Mouse (Mus musculus): ENCODE measurements around the gene Olfr1537. TPM values are rescaled to one million over a fixed set of nuclear protein-coding genes. Genes with fewer than 3 reads are reported as not detected.

Olfr1537 gene
- not detected for total RNA-seq (2021)
- long read RNA-seq, experiment 1, result 0 reads
- long read RNA-seq, experiment 2, result 0 reads

DNA sequence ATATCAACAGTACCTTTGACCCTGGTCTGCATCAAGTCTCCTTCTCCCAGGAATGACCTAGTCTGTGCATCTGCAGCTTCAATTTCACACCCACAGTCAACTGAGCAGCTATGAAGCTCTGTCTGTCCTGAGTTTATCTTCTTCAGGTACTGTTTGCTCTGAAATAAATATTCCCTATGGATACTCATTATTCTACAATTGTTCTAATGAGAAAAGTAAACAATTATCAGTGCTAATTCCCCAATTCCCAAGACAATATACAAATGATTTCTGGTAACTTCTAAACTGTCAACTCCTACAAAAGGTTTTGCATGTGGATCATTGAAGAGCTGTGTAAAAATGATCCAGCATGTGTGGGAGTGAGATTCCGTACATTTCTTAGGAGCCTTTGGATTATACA lies at the start of gene Olfr1537:
Olfr1537 (minus strand) TSS at position 101 of the 400 bp plus-strand sequence.
- intact Hi-C loops (cut with DNase I), result no loop called here
- no peak for DNase-seq

DNA sequence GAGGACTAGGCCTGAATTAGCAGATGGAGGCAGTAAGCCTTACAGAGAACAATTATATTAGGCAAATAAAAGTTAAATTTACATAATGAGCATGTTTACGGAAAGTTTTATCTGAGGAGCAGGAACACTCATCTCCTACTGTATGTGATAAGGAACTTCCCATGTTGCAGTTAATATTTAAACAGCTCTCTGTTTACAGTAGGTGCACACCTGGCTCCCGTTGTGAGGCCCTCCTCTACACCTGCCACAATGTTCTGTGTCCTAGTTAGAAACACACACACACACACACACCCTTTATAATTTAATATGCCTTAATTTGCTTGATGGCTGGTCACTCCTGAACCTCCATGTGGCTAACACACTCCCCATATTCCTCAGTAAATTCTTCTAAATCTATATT lies 37.3 kb upstream of the Olfr1537 start:
- intact Hi-C loops (cut with DNase I), result no loop called here
- DNase-seq, result no peak

DNA sequence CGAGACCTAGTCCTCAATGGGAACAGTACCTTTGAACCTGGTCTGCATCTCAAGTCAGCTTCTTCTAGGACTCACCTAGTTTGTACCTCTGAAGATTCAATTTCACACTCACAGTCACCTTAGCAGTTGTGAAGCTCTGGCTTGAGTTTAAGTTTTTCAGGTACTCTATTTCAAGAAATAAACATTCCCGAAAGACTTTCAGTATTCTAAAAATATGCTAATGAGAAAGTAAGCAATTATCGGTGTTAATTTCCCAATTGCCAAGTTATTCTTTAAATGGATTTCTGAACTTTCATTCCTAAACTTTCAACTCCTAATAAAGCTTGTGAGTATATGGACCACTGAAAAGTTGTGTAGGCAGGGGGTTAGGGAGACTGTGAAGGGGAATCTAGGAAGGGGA lies 26.9 kb upstream of the Olfr1537 start, which contains the start of gene Olfr945:
Olfr945 (minus strand) TSS at position 101 of the 400 bp plus-strand sequence.
- intact Hi-C loops (cut with DNase I), result no loop called here
- DNase-seq, result no peak

DNA sequence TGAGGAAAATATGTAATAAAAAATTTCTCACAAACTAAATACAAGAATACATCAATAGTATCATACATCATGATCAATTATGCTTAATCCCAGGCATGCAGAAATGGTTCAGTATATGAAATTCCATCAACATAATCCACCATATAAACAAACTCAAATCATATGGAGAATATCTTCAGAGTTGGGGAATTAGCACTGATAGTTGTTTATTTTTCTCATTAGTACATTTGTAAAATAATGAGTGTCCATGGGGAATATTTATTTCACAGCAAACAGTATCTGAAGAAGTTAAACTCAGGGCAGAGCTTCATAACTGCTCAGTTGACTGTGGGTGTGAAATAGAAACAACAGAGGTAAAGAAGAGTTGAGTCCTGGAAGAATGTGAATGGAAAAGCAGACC lies 48.2 kb downstream of the Olfr1537 start, which contains the start of gene Olfr944:
Olfr944 (plus strand) TSS at position 301 of the 400 bp plus-strand sequence.
- no peak for DNase-seq
- intact Hi-C loops (cut with DNase I), result no loop called here

Other genes starting within 250 kb of the Olfr1537 start
- not detected for gene Olfr146, start 226.6 kb downstream of the Olfr1537 start, total RNA-seq (2021)
- gene Olfr937, start 185.0 kb downstream of the Olfr1537 start, total RNA-seq (2021), result not detected
- gene Olfr938, start 171.1 kb downstream of the Olfr1537 start, total RNA-seq (2021), result not detected
- gene Olfr27, start 121.9 kb downstream of the Olfr1537 start, total RNA-seq (2021), result not detected
- not detected for gene Olfr943, start 83.7 kb downstream of the Olfr1537 start, total RNA-seq (2021)
- gene Olfr944, start 48.1 kb downstream of the Olfr1537 start, total RNA-seq (2021), result not detected
- gene Olfr945, start 26.8 kb upstream of the Olfr1537 start, total RNA-seq (2021), result not detected
- not detected for gene Olfr948, start 76.1 kb upstream of the Olfr1537 start, total RNA-seq (2021)
- gene Olfr951, start 137.4 kb upstream of the Olfr1537 start, total RNA-seq (2021), result not detected
- not detected for gene Olfr952, start 177.2 kb upstream of the Olfr1537 start, total RNA-seq (2021)
- gene Olfr954, start 206.7 kb upstream of the Olfr1537 start, total RNA-seq (2021), result not detected
- gene Olfr955, start 221.9 kb upstream of the Olfr1537 start, total RNA-seq (2021), result not detected
- gene Olfr44, start 244.0 kb upstream of the Olfr1537 start, total RNA-seq (2021), result not detected